Mouse (Mus musculus) embryonic facial prominence, embryonic 13.5 days (tissue): ENCODE results near the gene Hgd. TPM values are rescaled to one million over a fixed set of nuclear protein-coding genes. Genes with fewer than 3 reads are reported as not detected.
A peak's percentile ranks its signal among the peaks of the same experiment; 100 is the strongest.

Experiments
- ATAC-seq: fragments of 200-750 bp; cut with Nextera tagmentation; 2 replicates; pipeline ENCODE4 v1.8.0; 2017; ENCODE audit warnings: low read depth; ENCODE audit not compliant: insufficient number of reproducible peaks, insufficient read depth, low FRiP score, low TSS enrichment
- H3K27ac ChIP-seq: fragments of 300-500 bp; sonication (generic); 2 replicates; pipeline ENCODE4 v1.5.1; 2015; ENCODE audit warnings: moderate library complexity, mild to moderate bottlenecking, inconsistent platforms
- H3K27me3 ChIP-seq: fragments of 300-500 bp; sonication (generic); 2 replicates; pipeline ENCODE4 v1.6.1; 2015; ENCODE audit warnings: mild to moderate bottlenecking, inconsistent platforms
- H3K36me3 ChIP-seq: fragments of 300-500 bp; sonication (generic); 2 replicates; pipeline ENCODE4 v1.6.1; 2015; ENCODE audit warnings: mild to moderate bottlenecking, inconsistent platforms
- H3K4me1 ChIP-seq: fragments of 300-500 bp; sonication (generic); 2 replicates; pipeline ENCODE4 v1.6.1; 2015; ENCODE audit warnings: inconsistent platforms
- H3K4me2 ChIP-seq: fragments of 300-500 bp; sonication (generic); 2 replicates; pipeline ENCODE4 v1.6.1; 2015; ENCODE audit warnings: moderate library complexity, mild to moderate bottlenecking, inconsistent platforms
- H3K4me3 ChIP-seq: fragments of 300-500 bp; sonication (generic); 2 replicates; pipeline ENCODE4 v1.5.1; 2015; ENCODE audit warnings: mild to moderate bottlenecking, inconsistent platforms
- H3K9ac ChIP-seq: fragments of 300-500 bp; sonication (generic); 2 replicates; pipeline ENCODE4 v1.6.1; 2015; ENCODE audit warnings: mild to moderate bottlenecking, inconsistent platforms
- H3K9me3 ChIP-seq: fragments of 300-500 bp; sonication (generic); 2 replicates; pipeline ENCODE4 v1.6.1; 2016; ENCODE audit warnings: inconsistent platforms
- WGBS: fragments of 180-500 bp; shearing (Covaris S2); methylation state at CpG from one replicate; pipeline ENCODE4 v1.1.7; 2015; ENCODE audit warnings: mixed read lengths; 5-methylcytosine and 5-hydroxymethylcytosine counted together
- polyA plus RNA-seq: library from polyadenylated mRNA; unstranded; fragments of >200 nt; fragmentation: Nextera tagmentation; extraction: Ambion mirVana; gene quantifications from 2 replicates; pipeline ENCODE4 v1.2.1, GENCODE M21; 2015

Gene Hgd
- 0.20 and 0.65 TPM in 2 replicates for polyA plus RNA-seq

- ATAC-seq: no peak
- Histone ChIP-seq H3K36me3 (no peaks in the 10 kb centered on the region), H3K9me3 (no peaks in the 10 kb centered on the region)
These were observed at the start of gene Hgd for GRCm38 (mm10) chr16:37579994-37580393. Gene Hgd (plus strand): TSS chr16:37580153.

GRCm38 (mm10) chr16:37530170-37530569 lies 49.8 kb upstream of the Hgd start:
- Histone ChIP-seq H3K36me3 (peaks cover 29% of the 10 kb centered on the region), H3K4me2 (no peak overlapping the region), H3K27me3 (no peaks in the 10 kb centered on the region), H3K9me3 (no peaks in the 10 kb centered on the region), H3K4me1 (peaks cover 13% of the 10 kb centered on the region; the same call in 1 of the 2 replicates), H3K27ac (no peak overlapping the region), H3K9ac (no peak overlapping the region), H3K4me3 (no peak overlapping the region)
- no peak for ATAC-seq
- WGBS: 71% methylated on average over 6 of the region's 6 CpGs

More at GRCm38 (mm10) chr16:37579994-37580393, at the start of gene Hgd:
- Histone ChIP-seq H3K9ac (no peak within 1 kb of the TSS), H3K4me2 (no peak within 1 kb of the TSS), H3K27ac (no peak within 1 kb of the TSS), H3K27me3 (no peaks in the 10 kb centered on the region), H3K4me1 (peaks cover 14% of the 10 kb centered on the region), H3K4me3 (no peak within 1 kb of the TSS)
- WGBS: 52% methylated on average over 4 of the region's 4 CpGs

- Histone ChIP-seq H3K4me1 (peaks cover 13% of the 10 kb centered on the region; the same call in 1 of the 2 replicates), H3K4me3 (no peak overlapping the region), H3K36me3 (peaks cover 24% of the 10 kb centered on the region), H3K9ac (no peak overlapping the region), H3K4me2 (no peak overlapping the region), H3K27ac (no peak overlapping the region), H3K9me3 (no peaks in the 10 kb centered on the region), H3K27me3 (no peaks in the 10 kb centered on the region)
- ATAC-seq: no peak
- WGBS: 65% methylated on average over 1 of the region's 1 CpGs
These were observed 47.9 kb upstream of the Hgd start for GRCm38 (mm10) chr16:37532046-37532445.

GRCm38 (mm10) chr16:37533369-37534068 lies 46.4 kb upstream of the Hgd start:
- no peak for ATAC-seq
- 80% methylated on average over 8 of the region's 8 CpGs for WGBS

GRCm38 (mm10) chr16:37539240-37539610 lies 40.7 kb upstream of the Hgd start:
- H3K4me2 ChIP-seq: peak overlapping the region; percentile 75
- no peak; the same call in 1 of the 2 replicates for ATAC-seq
- H3K4me1 ChIP-seq: peaks cover 19% of the 10 kb centered on the region
- no peaks in the 10 kb centered on the region for H3K9me3 ChIP-seq
- H3K27ac ChIP-seq: peak overlapping the region; percentile 95
- peak overlapping the region; percentile 89 for H3K9ac ChIP-seq
- peak overlapping the region; percentile 86 for H3K4me3 ChIP-seq
- peaks cover 14% of the 10 kb centered on the region for H3K36me3 ChIP-seq
- WGBS: under 1% methylated on average over 22 of the region's 22 CpGs
- no peaks in the 10 kb centered on the region for H3K27me3 ChIP-seq

More at GRCm38 (mm10) chr16:37533369-37534068, 46.4 kb upstream of the Hgd start:
- Histone ChIP-seq H3K27me3 (no peaks in the 10 kb centered on the region), H3K27ac (no peak overlapping the region), H3K9ac (no peak overlapping the region), H3K4me2 (no peak overlapping the region), H3K36me3 (peaks cover 24% of the 10 kb centered on the region), H3K9me3 (no peaks in the 10 kb centered on the region), H3K4me3 (no peak overlapping the region), H3K4me1 (peaks cover 20% of the 10 kb centered on the region)

GRCm38 (mm10) chr16:37539611-37540580 lies 40.1 kb upstream of the Hgd start, which contains the start of the genes Gtf2e1 and Rabl3:
Gene Gtf2e1 (minus strand): TSS chr16:37539789.
Gene Rabl3 (plus strand): TSS chr16:37539885.
- 2% methylated on average over 41 of the region's 41 CpGs for WGBS
- Histone ChIP-seq H3K36me3 (peaks cover 12% of the 10 kb centered on the region), H3K9me3 (no peaks in the 10 kb centered on the region), H3K27me3 (no peaks in the 10 kb centered on the region), H3K4me2 (peak within 1 kb of the TSS; percentile 75), H3K4me1 (peaks cover 19% of the 10 kb centered on the region), H3K4me3 (peak within 1 kb of the TSS; percentile 86), H3K27ac (peak within 1 kb of the TSS; percentile 95), H3K9ac (peak within 1 kb of the TSS; percentile 89)
- peak; percentile 99 for ATAC-seq

GRCm38 (mm10) chr16:37540776-37541175 lies 39.2 kb upstream of the Hgd start:
- ATAC-seq: no peak
- WGBS: 88% methylated on average over 6 of the region's 6 CpGs
- H3K4me1 ChIP-seq: peaks cover 19% of the 10 kb centered on the region
- H3K27ac ChIP-seq: no peak overlapping the region
- peak overlapping the region; percentile 75 for H3K4me2 ChIP-seq
- no peaks in the 10 kb centered on the region for H3K27me3 ChIP-seq
- H3K9me3 ChIP-seq: no peaks in the 10 kb centered on the region
- peak overlapping the region; percentile 86 for H3K4me3 ChIP-seq
- H3K36me3 ChIP-seq: peaks cover 5% of the 10 kb centered on the region
- H3K9ac ChIP-seq: no peak overlapping the region

- Histone ChIP-seq H3K9ac (no peak overlapping the region), H3K4me2 (no peak overlapping the region), H3K36me3 (peaks cover 5% of the 10 kb centered on the region), H3K9me3 (no peaks in the 10 kb centered on the region), H3K4me3 (no peak overlapping the region), H3K27ac (no peak overlapping the region), H3K4me1 (no peaks in the 10 kb centered on the region), H3K27me3 (no peaks in the 10 kb centered on the region)
- WGBS: 76% methylated on average over 5 of the region's 5 CpGs
- ATAC-seq: no peak
These were observed 33.6 kb upstream of the Hgd start for GRCm38 (mm10) chr16:37546312-37546711.

GRCm38 (mm10) chr16:37550266-37550665 lies 29.7 kb upstream of the Hgd start:
- no peak for ATAC-seq
- H3K4me3 ChIP-seq: no peak overlapping the region
- no peak overlapping the region for H3K27ac ChIP-seq
- no peak overlapping the region for H3K9ac ChIP-seq
- no peaks in the 10 kb centered on the region for H3K4me1 ChIP-seq
- no peaks in the 10 kb centered on the region for H3K9me3 ChIP-seq
- no peaks in the 10 kb centered on the region; the same call in 1 of the 2 replicates for H3K36me3 ChIP-seq
- WGBS: 70% methylated on average over 3 of the region's 3 CpGs
- H3K27me3 ChIP-seq: no peaks in the 10 kb centered on the region
- H3K4me2 ChIP-seq: no peak overlapping the region

- no peaks in the 10 kb centered on the region for H3K9me3 ChIP-seq
- ATAC-seq: no peak
- H3K27ac ChIP-seq: no peak overlapping the region
- no peak overlapping the region for H3K4me2 ChIP-seq
- no peaks in the 10 kb centered on the region for H3K4me1 ChIP-seq
- H3K9ac ChIP-seq: no peak overlapping the region
- no peak overlapping the region for H3K4me3 ChIP-seq
- 94% methylated on average over 2 of the region's 2 CpGs for WGBS
- no peaks in the 10 kb centered on the region for H3K27me3 ChIP-seq
- H3K36me3 ChIP-seq: no peaks in the 10 kb centered on the region; the same call in 1 of the 2 replicates
These were observed 29.0 kb upstream of the Hgd start for GRCm38 (mm10) chr16:37550981-37551380.

GRCm38 (mm10) chr16:37552824-37553223 lies 27.1 kb upstream of the Hgd start:
- Histone ChIP-seq H3K9ac (no peak overlapping the region), H3K4me3 (no peak overlapping the region), H3K27me3 (no peaks in the 10 kb centered on the region), H3K9me3 (no peaks in the 10 kb centered on the region), H3K4me1 (no peaks in the 10 kb centered on the region), H3K4me2 (no peak overlapping the region), H3K36me3 (peaks cover 12% of the 10 kb centered on the region), H3K27ac (no peak overlapping the region)
- WGBS: 92% methylated on average over 3 of the region's 3 CpGs
- ATAC-seq: no peak
